Mouse (Mus musculus) T-cell, adult 2 months (primary cell): ENCODE data around the gene P2rx4.
A peak's percentile ranks its signal among the peaks of the same experiment; 100 is the strongest.

Experiments
- DNase-seq: peaks from one replicate; pipeline ENCODE4 v3.0.0; 2022; ENCODE audit warnings: low spot score

Gene P2rx4

DNA sequence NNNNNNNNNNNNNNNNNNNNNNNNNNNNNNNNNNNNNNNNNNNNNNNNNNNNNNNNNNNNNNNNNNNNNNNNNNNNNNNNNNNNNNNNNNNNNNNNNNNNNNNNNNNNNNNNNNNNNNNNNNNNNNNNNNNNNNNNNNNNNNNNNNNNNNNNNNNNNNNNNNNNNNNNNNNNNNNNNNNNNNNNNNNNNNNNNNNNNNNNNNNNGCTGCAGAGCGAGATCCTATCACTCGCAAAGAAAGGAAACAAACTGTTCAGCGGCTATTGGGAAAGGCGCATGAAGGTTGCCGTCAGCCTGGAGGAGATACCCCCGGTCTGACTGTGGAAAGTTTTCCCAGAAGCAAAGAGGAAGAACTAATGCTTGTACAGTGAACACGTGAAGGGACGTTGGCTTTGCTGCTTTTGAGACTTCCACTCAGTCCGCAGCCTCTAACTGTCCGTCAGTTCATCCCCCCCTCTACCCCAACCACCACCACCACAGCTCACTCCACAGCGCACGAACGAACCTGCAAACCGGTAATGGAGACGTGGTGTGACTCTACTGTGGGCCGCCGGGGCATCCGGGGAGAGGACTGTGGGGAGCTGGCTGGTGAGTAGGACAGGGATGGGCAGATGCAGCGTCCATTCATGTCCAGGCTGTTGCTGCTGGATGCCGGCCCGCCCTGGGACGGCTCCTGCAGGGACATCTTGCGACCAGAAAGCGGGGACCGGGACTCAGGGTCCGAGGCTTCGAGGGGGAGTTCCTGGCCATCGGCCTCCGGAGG lies 56.1 kb downstream of the P2rx4 start:
- no peak for DNase-seq

- DNase-seq, result no peak
Measured at GRCm38 (mm10) chr5:122764032-122764464, 56.7 kb downstream of the P2rx4 start.

DNA sequence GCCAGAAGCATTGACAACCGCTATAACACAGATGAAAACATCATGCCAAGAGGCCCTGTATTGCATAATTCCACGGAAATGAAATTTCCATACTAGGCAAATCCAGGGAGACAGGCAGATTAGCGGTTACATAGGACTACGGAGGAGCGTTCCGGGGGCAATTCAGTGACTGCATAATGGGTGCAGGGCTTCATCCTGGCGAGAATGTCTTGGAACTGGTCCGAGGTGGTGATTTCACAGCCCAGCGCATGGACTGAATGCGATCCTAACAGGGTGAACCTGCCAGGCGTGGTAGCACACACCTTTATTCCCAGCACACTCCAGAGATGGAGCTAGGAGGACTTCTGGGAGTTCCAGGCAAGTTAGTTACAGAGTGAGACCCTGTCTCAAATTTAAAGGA lies 59.9 kb downstream of the P2rx4 start:
- DNase-seq, result no peak

DNA sequence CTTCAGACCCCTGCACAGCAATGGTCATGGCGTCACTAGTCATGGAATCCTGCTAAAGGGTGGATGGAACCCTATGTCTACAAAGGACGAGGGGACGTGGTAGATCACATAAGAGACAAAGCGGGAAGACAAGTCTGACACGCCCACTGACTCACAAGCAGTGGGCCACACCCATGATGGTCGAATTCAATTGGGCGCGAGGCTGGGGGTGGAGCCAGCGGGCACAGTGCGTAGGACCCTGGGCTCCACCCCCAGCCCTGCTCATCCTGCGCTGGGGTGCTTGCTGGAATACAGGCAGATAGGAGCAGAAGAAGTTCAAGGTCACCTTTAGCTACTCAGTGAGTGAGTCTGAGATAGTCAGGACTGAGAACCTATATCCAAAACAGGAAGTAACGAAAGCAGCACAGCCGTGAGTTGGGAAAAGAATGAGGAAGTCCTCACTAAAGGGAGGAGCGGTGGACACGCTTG lies 61.8 kb downstream of the P2rx4 start:
- DNase-seq, result no peak

- no peak for DNase-seq
Measured at GRCm38 (mm10) chr5:122770304-122770703, 63.0 kb downstream of the P2rx4 start.

- no peak for DNase-seq
Measured at GRCm38 (mm10) chr5:122770806-122771261, 63.5 kb downstream of the P2rx4 start.

GRCm38 (mm10) chr5:122771428-122771827 lies 64.1 kb downstream of the P2rx4 start:
- DNase-seq, result no peak

DNA sequence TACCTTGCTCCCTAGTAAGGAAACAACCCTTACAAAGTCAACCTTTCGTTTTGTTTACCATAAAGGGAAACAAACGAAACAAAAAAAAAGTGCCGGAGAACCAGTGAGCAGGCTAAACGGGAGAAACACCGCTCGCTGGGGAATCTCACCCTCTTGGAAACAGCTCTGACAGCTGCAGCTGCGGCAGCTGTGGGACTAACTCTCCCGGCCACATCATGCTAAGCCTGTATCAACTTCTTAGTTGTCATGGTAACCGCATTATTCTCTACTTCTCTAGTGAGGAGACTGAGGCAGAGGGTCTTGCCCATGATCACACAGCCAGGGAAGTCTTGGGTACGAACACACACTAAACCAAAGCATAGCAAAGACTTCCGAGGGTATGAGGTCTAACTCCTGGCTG lies 66.4 kb downstream of the P2rx4 start:
- no peak for DNase-seq

DNA sequence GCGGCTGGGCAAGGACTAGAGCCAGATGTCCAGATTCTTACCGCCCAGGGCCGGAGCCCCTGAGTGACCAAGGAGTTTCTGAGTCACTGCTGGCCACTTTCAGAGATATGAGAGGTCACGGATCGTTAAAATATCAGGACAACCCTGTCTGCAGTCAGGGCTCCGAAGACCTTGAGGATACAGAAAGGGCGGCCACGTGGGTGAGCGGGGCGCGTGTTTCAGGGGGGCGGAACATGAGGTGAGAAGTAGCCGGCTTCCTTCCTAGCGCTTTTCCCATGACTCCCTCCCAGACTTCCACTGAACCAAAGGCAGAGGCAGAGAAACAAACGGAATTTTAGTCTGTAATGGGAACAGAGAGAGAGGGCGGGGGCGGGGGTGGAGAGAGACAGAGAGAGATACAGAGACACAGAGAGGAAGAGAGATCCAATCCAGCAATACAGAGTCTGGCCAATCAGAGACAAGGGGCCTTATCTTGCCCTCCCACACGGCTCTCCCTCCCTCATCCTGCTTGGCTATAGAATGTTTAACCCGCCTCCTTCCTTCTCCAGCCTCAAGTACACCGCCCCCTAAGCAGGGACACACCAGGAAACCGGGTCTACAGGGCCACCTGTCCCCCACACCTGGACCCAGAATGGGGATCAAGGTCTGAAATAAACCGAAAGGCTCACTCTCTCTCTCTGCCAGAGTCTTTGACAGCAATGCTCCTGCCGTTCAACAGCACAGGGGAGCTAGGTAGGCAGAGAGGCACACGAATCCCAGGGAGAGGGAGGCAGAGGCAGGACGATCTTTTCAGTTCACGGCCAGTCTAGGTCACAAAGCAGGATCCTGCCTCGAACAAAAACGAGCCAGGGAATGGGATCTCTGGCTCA lies 67.6 kb downstream of the P2rx4 start:
- DNase-seq, result no peak

DNA sequence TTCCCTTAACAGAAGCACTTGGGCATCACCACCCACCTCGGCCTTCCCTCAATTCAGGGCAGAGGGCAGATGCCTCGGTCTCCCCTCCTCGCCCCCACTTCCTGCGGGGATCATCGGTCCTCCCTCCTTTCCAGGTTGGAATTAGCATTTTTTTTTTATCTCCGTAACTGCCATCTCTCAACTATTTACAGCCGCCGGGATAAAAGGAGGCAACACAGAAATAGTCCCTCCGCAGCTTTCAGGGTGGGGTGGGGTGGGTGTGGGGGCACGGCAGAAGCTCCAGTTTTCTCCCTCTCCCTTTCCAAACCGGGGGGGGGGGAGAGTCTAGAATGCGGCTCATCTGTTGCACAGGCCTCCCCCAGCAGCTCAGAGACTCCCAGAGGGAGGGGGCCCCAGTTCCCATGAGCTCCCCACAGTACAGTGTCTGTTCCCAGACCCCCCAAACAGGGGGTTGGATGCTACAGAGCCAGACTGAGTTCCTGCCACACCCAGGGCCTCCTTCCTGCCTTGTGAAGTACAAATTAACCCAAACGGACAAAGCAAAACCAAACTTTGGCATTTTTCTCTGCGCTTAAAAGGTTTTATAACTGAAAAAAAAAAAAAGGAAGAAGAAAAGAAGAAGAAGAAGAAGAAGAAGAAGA lies 68.4 kb downstream of the P2rx4 start:
- no peak for DNase-seq

DNA sequence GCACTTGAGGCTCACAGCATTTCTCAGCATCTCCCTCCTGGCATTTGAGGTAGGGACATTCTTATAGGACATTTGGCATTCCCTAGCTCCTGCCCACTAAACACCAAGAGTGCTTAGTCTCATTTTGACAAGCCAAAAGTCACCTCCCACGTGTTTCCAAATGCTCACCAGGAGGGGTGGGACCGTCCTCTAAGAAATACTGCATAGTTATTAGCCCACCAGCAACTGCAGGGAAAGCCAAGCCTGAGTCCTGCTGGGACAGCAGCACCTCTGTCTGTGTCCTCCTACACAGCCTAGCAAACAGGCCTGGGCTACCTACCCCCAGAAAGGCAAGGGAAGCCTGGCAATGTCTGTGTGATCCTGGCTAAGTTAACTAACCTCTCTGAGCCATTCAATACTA lies 70.0 kb downstream of the P2rx4 start:
- DNase-seq, result no peak

DNA sequence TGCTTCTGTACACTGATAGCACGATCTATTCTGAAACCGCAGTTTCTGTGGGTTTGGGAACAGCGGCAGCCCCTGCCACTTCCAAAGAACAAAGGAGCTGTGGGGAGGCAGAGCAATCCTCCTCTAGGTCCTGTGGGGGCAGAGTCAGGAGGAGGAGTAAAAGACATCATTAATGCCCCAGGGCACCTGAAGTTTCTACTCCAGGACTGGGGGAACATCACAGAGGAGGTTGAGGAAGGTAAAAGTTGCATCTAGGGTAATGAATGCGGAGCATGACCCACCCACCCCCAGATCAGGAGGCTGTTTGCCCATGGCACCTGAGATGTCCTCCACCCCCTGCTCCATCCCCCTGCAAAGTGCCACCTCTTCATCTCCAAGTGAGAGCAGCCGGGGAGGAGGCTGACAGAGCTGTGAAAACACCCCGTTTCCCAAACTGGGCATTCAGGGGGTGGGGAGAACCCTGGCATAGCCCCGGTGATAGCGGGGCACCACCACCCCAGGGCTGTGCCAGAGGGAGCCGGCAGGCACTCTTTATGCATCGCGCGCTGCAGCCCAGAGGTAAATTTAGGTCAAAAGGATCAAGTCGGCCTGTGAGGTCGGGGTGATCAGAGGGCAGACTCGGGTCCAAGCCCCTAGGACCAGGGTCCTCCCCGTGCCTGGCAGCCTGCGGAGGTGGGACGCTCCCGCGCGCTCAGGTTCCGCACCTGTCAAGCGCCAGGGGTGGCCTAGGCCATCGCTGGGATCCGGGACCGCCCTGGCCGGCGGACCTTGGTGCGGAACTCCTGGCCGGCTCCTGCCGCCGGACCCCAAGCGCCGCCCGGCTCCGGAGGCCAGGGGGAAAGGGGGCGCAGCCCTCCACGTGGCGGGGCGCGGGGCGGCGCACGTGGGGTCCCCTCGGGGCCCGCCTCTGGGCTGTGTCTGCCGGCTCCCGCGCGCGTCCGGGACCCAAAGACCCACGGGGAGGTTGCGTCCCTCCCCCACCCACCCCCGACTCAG lies 71.2 kb downstream of the P2rx4 start:
- DNase-seq, result peak; percentile 19
